Mouse (Mus musculus) embryo, embryonic 9.5 days (tissue): Measurements from ENCODE around the gene Atxn2l.

ENCODE experiments used
- DNase-seq: peaks from one replicate; pipeline ENCODE4 v3.0.0-alpha.2; 2017; ENCODE audit errors: extremely low spot score

Gene Atxn2l

GRCm38 (mm10) chr7:126503273-126503878 lies at the start of gene Atxn2l:
Atxn2l (minus strand) TSS chr7:126503437.
- peak; percentile 98 for DNase-seq

GRCm38 (mm10) chr7:126545631-126546030 lies 42.4 kb upstream of the Atxn2l start:
- DNase-seq, result no peak

- no peak for DNase-seq
These were observed 38.4 kb upstream of the Atxn2l start for GRCm38 (mm10) chr7:126541661-126542060.

- DNase-seq, result peak; percentile 27
These were observed 34.8 kb upstream of the Atxn2l start for GRCm38 (mm10) chr7:126537820-126538585.

- no peak for DNase-seq
These were observed 33.2 kb upstream of the Atxn2l start for GRCm38 (mm10) chr7:126536466-126536865.

- peak; percentile 41 for DNase-seq
These were observed 32.5 kb upstream of the Atxn2l start for GRCm38 (mm10) chr7:126535766-126536165.

GRCm38 (mm10) chr7:126533434-126533833 lies 30.2 kb upstream of the Atxn2l start:
- no peak for DNase-seq

GRCm38 (mm10) chr7:126528166-126528577 lies 24.9 kb upstream of the Atxn2l start:
- peak; percentile 41 for DNase-seq

GRCm38 (mm10) chr7:126523316-126523715 lies 20.1 kb upstream of the Atxn2l start:
- DNase-seq, result no peak

GRCm38 (mm10) chr7:126519513-126519912 lies 16.3 kb upstream of the Atxn2l start:
- DNase-seq, result no peak

- no peak for DNase-seq
These were observed 15.2 kb upstream of the Atxn2l start for GRCm38 (mm10) chr7:126518261-126518941.

- DNase-seq, result no peak
These were observed 8.1 kb upstream of the Atxn2l start for GRCm38 (mm10) chr7:126511287-126511686.

- DNase-seq, result no peak
These were observed 4.0 kb upstream of the Atxn2l start for GRCm38 (mm10) chr7:126507126-126507778.

- DNase-seq, result no peak
These were observed 1.7 kb upstream of the Atxn2l start for GRCm38 (mm10) chr7:126504913-126505312.

GRCm38 (mm10) chr7:126502751-126503150 lies 486 bp downstream of the Atxn2l start:
- DNase-seq, result no peak

- DNase-seq, result peak; percentile 99
These were observed 1.1 kb downstream of the Atxn2l start for GRCm38 (mm10) chr7:126502023-126502741.

- no peak for DNase-seq
These were observed 1.6 kb downstream of the Atxn2l start for GRCm38 (mm10) chr7:126501684-126502022.

- DNase-seq, result no peak
These were observed 3.8 kb downstream of the Atxn2l start for GRCm38 (mm10) chr7:126499416-126499815.

GRCm38 (mm10) chr7:126497966-126498365 lies 5.3 kb downstream of the Atxn2l start:
- DNase-seq, result no peak

- no peak for DNase-seq
These were observed 6.8 kb downstream of the Atxn2l start for GRCm38 (mm10) chr7:126496475-126496874.

GRCm38 (mm10) chr7:126494120-126494519 lies 9.1 kb downstream of the Atxn2l start:
- no peak for DNase-seq

- DNase-seq, result no peak
These were observed 11.3 kb downstream of the Atxn2l start for GRCm38 (mm10) chr7:126491973-126492372.
